Mouse (Mus musculus) lung, postnatal 0 days (tissue): ENCODE results near the gene Uts2. TPM values are rescaled to one million over a fixed set of nuclear protein-coding genes. Genes with fewer than 3 reads are reported as not detected.

Experiments
- ATAC-seq: fragments of 200-750 bp; cut with Nextera tagmentation; 2 replicates; pipeline ENCODE4 v1.8.0; 2017; ENCODE audit warnings: moderate library complexity
- DNase-seq: peaks from one replicate; pipeline ENCODE4 v3.0.0-alpha.2; 2016; ENCODE audit warnings: low spot score
- H3K27ac ChIP-seq: fragments of 300-500 bp; sonication (generic); 2 replicates; pipeline ENCODE4 v1.5.1; 2014; ENCODE audit warnings: antibody characterized with exemption, mild to moderate bottlenecking, low read length, mixed read lengths
- H3K27me3 ChIP-seq: fragments of 300-500 bp; sonication (generic); replicated peaks from 2 replicates; pipeline ENCODE4 v1.6.1; 2014; ENCODE audit warnings: low read length, mixed read lengths; ENCODE audit not compliant: insufficient read depth
- H3K36me3 ChIP-seq: fragments of 300-500 bp; sonication (generic); 2 replicates; pipeline ENCODE4 v1.6.1; 2014; ENCODE audit warnings: low read length, mixed read lengths; ENCODE audit not compliant: insufficient read depth
- H3K4me1 ChIP-seq: fragments of 300-500 bp; sonication (generic); 2 replicates; pipeline ENCODE4 v1.6.1; 2014; ENCODE audit warnings: antibody characterized with exemption, low read depth, low read length, mixed read lengths; ENCODE audit not compliant: insufficient read depth
- H3K4me2 ChIP-seq: fragments of 300-500 bp; sonication (generic); replicated peaks from 2 replicates; pipeline ENCODE4 v1.6.1; 2014; ENCODE audit warnings: low read depth, mild to moderate bottlenecking, low read length, moderate library complexity, mixed read lengths
- H3K4me3 ChIP-seq: fragments of 300-500 bp; sonication (generic); 2 replicates; pipeline ENCODE4 v1.5.1; 2014; ENCODE audit warnings: low read depth, low read length
- H3K9ac ChIP-seq: fragments of 300-500 bp; sonication (generic); replicated peaks from 2 replicates; pipeline ENCODE4 v1.6.1; 2014; ENCODE audit warnings: low read depth, mild to moderate bottlenecking
- H3K9me3 ChIP-seq: fragments of 300-500 bp; sonication (generic); 2 replicates; pipeline ENCODE4 v1.6.1; 2016; ENCODE audit warnings: low read length, mixed read lengths
- CTCF ChIP-seq: IDR thresholded peaks from 2 replicates; pipeline ENCODE4 v1.5.1; 2016; ENCODE audit warnings: antibody characterized with exemption, mild to moderate bottlenecking
- EP300 ChIP-seq: IDR thresholded peaks from 2 replicates; pipeline ENCODE4 v1.6.1; 2016; ENCODE audit warnings: antibody characterized with exemption, mild to moderate bottlenecking, control low read depth
- WGBS: fragments of 180-500 bp; shearing (Covaris S2); extraction: QIAGEN DNeasy Blood & Tissue Kit; methylation state at CpG from one replicate; pipeline ENCODE4 v1.1.7; 2014; 5-methylcytosine and 5-hydroxymethylcytosine counted together
- polyA plus RNA-seq: library from polyadenylated mRNA; unstranded; fragments of >200 nt; fragmentation: Nextera tagmentation; extraction: Ambion mirVana; gene quantifications from 2 replicates; pipeline ENCODE4 v1.2.1, GENCODE M21; 2015

The Uts2 gene
- not detected in 2 replicates for polyA plus RNA-seq

DNA sequence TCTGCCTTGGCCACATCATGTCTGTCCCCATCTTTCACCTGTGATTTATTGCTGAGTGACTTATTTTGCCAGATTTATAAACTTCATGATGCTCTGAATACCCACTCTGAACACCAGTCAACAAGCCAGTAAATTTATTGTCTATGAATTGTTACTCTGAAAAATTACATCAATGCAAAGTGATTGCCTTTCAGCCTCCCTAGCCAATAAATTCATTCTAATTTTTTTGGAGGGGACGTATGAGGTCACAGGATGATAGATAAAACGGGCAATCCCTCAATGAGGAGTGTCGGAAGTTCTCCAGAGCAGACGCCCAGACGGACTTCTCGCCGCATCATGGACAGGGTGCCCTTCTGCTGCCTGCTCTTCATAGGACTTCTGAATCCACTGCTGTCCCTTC lies at the start of gene Uts2:
Gene Uts2, plus strand, starts transcription at position 301 of the 400 bp plus-strand sequence.
- H3K4me1 ChIP-seq: no peaks in the 10 kb centered on the region
- H3K36me3 ChIP-seq: no peaks in the 10 kb centered on the region
- DNase-seq (no peak), ATAC-seq (no peak)
- H3K27me3 ChIP-seq: no peaks in the 10 kb centered on the region
- H3K4me3 ChIP-seq: no peak within 1 kb of the TSS
- TF ChIP-seq CTCF (no peak), EP300 (no peak)
- H3K4me2 ChIP-seq: no peak within 1 kb of the TSS
- H3K27ac ChIP-seq: no peak within 1 kb of the TSS
- WGBS: 84% methylated on average over 7 of the region's 7 CpGs
- H3K9ac ChIP-seq: no peak within 1 kb of the TSS
- no peaks in the 10 kb centered on the region for H3K9me3 ChIP-seq

DNA sequence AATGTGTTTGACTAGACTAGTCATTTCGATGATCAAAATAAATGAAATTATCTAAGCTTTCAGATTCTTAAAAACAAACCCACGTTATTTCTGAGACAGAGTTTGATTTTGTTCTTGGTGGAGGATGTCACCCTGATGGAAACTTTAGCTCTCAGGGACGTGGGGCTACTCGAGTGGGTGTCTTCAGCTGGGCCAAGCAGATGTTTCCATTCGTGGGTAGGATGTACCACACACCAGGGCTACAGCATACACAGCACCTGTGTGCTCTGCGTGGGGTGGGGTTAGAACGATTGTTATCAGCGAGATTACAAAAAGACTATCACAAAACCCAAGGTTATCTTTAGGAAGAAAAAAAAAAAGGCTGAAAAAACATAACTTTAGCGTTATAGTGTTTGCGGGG lies 45.9 kb upstream of the Uts2 start:
- no peaks in the 10 kb centered on the region for H3K9me3 ChIP-seq
- ATAC-seq: no peak
- H3K4me2 ChIP-seq: no peak overlapping the region
- no peak for TF ChIP-seq EP300
- TF ChIP-seq CTCF: no peak
- 79% methylated on average over 10 of the region's 10 CpGs for WGBS
- H3K4me1 ChIP-seq: no peaks in the 10 kb centered on the region
- no peaks in the 10 kb centered on the region for H3K36me3 ChIP-seq
- H3K4me3 ChIP-seq: no peak overlapping the region
- H3K9ac ChIP-seq: no peak overlapping the region
- no peak for DNase-seq
- H3K27ac ChIP-seq: no peak overlapping the region
- H3K27me3 ChIP-seq: no peaks in the 10 kb centered on the region

DNA sequence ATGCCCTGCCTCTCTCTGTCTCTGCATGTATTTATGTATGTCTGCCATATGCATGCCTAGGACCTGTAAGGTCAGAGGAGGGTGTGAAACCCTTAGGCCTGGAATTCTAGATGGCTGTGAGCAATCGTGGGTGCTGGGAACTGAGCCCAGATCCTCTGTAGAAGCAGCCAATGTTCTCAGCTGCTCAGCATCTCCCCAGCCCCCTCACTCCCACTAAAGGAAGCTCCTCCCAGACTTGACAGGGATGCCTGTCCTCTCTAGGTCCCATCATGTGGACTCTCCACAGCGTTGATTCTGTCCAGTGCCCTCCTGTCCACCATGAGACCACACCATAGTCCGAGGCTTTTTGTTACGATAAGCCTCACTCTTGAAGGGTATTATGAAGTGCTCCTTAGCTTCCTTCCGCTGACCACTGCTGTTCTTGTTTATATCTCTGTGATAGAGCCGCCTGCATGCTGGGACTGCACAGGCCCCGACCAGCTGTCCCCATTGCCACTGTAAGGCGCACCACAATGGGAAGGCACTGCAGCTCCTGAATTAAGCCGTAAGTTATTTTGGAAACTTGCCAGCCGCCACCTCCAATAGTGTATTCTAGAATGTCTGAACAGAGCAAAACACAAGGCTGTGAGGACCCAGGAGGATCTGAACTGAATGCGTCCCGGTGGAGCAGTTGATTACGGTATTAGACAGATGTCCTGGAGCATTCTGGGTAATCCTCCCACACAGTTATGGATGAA lies 40.4 kb upstream of the Uts2 start:
- no peak for ATAC-seq
- WGBS: 55% methylated on average over 13 of the region's 13 CpGs

DNA sequence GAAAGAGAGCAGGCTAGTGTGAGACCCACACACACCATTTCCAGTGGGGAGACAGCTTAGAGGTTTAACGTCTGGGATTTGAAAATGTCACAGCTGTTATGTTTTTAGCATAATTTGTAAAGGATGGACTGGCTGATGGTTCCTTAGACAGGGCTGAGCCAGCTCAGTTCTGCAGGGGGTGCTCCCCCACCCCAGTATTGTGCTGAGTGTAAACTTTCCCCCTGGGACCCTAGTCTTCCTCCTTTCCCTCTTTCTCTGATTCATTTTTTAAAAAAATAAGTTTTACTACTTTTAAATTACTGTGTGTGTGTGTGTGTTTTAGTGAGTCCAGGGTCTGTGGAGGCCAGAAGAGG lies 39.8 kb upstream of the Uts2 start:
- ATAC-seq (no peak), DNase-seq (no peak)
- WGBS: 46% methylated on average over 1 of the region's 1 CpGs
- Histone ChIP-seq H3K27ac (no peak overlapping the region), H3K4me3 (no peak overlapping the region), H3K36me3 (no peaks in the 10 kb centered on the region), H3K4me2 (no peak overlapping the region), H3K27me3 (no peaks in the 10 kb centered on the region), H3K4me1 (no peaks in the 10 kb centered on the region), H3K9me3 (no peaks in the 10 kb centered on the region), H3K9ac (no peak overlapping the region)
- TF ChIP-seq CTCF (no peak), EP300 (no peak)

More for the DNA sequence above, 40.4 kb upstream of the Uts2 start:
- no peak for DNase-seq
- no peaks in the 10 kb centered on the region for H3K27me3 ChIP-seq
- H3K4me1 ChIP-seq: no peaks in the 10 kb centered on the region
- no peaks in the 10 kb centered on the region for H3K9me3 ChIP-seq
- H3K4me2 ChIP-seq: no peak overlapping the region
- no peak overlapping the region for H3K4me3 ChIP-seq
- TF ChIP-seq EP300: no peak
- TF ChIP-seq CTCF: no peak
- H3K36me3 ChIP-seq: no peaks in the 10 kb centered on the region
- H3K9ac ChIP-seq: no peak overlapping the region
- no peak overlapping the region for H3K27ac ChIP-seq

DNA sequence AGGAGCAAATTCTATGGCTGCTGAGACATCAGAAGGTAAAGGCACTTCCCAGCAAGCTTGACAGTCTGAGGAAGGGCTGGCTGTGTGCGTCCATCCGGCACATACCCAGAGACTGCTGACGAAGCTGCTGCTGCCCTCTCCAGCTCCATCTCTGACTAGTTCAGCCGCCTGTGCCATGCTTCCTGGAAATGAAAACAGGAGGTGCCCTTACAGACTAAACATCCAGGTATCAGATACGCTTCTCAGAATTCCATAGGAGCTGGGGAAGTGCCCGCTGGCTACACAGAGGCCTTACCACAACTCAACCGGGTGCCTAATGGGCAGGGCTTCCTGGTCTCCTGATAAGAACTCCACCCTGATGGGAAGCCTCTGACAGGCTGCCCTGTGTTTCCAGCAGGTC lies 38.4 kb upstream of the Uts2 start:
- H3K36me3 ChIP-seq: no peaks in the 10 kb centered on the region
- peak; percentile 28; the same call in 1 of the 2 replicates for ATAC-seq
- TF ChIP-seq EP300: peak; percentile 62
- TF ChIP-seq CTCF: no peak
- H3K4me3 ChIP-seq: no peak overlapping the region
- no peaks in the 10 kb centered on the region for H3K4me1 ChIP-seq
- H3K9me3 ChIP-seq: no peaks in the 10 kb centered on the region
- no peak overlapping the region for H3K9ac ChIP-seq
- no peak for DNase-seq
- no peaks in the 10 kb centered on the region for H3K27me3 ChIP-seq
- H3K4me2 ChIP-seq: no peak overlapping the region
- no peak overlapping the region for H3K27ac ChIP-seq
- 65% methylated on average over 7 of the region's 7 CpGs for WGBS

DNA sequence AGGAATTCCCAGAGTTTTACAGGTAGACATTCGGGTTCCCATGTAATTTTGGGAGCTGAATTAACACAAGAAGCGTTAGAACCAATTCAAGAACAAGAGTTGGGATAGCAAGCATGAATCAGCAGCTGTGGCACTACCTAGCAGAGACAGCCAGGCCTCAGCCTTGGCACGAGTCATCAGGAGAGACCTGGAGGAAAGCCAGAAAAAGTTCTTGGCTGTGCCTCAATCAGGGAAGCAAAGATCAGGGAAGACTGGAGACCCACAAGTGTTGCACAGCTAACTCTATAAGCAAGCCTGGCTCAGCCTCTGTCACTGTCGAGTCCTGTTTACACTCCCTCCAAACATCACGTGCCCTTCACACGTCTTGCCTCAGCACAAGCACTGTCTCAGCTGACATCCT lies 34.7 kb upstream of the Uts2 start:
- no peaks in the 10 kb centered on the region for H3K4me1 ChIP-seq
- H3K9ac ChIP-seq: no peak overlapping the region
- TF ChIP-seq CTCF: no peak
- TF ChIP-seq EP300: no peak
- H3K36me3 ChIP-seq: no peaks in the 10 kb centered on the region
- ATAC-seq (no peak), DNase-seq (peak; percentile 31)
- H3K27me3 ChIP-seq: no peaks in the 10 kb centered on the region
- no peak overlapping the region for H3K4me2 ChIP-seq
- WGBS: 25% methylated on average over 6 of the region's 6 CpGs
- H3K4me3 ChIP-seq: no peak overlapping the region
- H3K9me3 ChIP-seq: no peaks in the 10 kb centered on the region
- no peak overlapping the region for H3K27ac ChIP-seq
